Mouse (Mus musculus): ENCODE measurements around the gene Mvb12a. TPM values are rescaled to one million over a fixed set of nuclear protein-coding genes. Genes with fewer than 3 reads are reported as not detected.

Gene Mvb12a
- total RNA-seq, 2 experiments from 2014 or later, result 2.1 to 9.6 TPM

DNA sequence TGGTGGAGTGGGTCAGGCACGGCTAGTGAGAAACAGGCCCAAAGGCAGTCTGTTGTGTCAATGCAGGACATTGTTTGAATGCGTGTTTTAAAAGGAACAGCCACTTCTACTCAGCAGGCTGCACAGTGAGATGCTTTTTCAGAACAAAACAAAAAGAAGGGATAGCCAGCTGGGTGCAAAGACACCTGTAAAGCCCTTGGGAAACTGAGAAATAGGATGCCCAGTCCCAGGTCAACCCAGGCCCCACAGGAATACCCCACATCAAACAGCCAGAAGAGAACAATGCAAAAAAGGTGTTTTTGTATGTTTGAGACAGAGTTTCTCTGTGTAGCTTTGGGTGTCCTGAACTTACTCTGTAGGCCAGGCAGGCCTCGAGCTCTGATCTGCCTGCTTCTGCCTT is 46.0 kb downstream of the Mvb12a start:
- ATAC-seq (replicated peaks; ENCODE audit: low FRiP score, poor library complexity, severe bottlenecking), result no peak

DNA sequence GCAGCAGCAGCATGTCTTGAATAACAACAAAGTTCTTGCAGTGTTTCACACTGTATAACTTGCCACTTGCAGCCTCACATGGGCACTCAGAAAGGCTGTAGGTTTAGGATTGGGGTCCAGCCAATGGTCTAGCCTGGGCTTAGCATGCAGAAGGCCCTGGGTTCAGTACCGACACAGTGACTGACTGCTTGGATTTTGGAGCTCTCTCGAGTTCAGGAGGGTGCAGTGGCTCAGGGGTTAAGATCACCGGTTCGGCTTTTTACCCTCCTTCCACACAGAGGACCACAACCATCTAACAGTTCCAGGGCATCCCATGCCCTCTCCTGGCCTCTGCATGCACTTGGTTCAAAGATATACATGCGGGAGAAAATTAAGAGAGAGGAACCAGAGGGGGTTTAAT is 48.3 kb downstream of the Mvb12a start:
- no peak for ATAC-seq (replicated peaks; ENCODE audit: low FRiP score, poor library complexity, severe bottlenecking)

DNA sequence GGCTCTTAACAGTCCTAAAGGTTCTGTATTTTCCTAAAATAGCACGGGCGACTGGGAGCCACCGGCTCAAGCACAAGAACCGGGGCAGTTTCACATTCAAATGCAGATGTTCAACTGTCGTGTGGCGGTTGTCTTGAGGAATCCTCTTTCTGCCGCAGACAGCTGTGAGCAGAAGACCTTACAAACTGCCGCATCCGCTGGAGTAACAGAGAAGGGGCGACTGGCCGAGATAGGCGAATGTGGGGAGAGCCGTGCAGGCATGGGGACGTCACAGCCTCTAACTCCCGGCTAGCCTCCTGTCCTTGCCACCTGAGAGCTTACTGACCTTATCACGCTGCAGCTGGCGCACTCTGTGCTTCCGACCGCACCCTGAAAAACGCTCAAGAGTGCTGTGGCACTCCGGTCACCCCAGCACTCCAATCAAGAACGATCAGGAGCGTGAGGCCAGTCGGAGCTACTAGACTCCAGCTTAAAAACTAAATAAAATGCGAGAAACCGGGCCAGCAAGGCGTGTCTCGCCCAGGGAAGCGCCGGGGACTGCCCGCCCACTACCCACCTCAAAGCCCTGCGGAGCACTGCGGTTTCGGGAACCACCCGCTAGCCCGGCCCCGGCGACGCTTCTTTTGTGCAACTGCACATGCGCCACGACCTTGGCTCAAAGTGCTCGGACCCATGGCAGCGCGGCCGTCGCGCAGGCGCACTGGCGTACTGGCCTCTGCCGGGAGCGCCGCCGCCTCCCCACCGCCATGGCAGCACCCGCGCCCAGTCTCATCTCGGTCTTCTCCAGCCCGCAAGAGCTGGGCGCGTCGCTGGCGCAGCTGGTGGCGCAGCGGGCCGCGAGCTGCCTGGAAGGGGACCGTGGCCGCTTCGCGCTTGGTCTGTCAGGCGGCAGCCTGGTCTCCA is 49.0 kb downstream of the Mvb12a start, which contains the start of gene Pgls:
Gene Pgls, plus strand, starts transcription at position 706 of the 903 bp plus-strand sequence.
- peak; percentile 87 for ATAC-seq (replicated peaks; ENCODE audit: low FRiP score, poor library complexity, severe bottlenecking)

DNA sequence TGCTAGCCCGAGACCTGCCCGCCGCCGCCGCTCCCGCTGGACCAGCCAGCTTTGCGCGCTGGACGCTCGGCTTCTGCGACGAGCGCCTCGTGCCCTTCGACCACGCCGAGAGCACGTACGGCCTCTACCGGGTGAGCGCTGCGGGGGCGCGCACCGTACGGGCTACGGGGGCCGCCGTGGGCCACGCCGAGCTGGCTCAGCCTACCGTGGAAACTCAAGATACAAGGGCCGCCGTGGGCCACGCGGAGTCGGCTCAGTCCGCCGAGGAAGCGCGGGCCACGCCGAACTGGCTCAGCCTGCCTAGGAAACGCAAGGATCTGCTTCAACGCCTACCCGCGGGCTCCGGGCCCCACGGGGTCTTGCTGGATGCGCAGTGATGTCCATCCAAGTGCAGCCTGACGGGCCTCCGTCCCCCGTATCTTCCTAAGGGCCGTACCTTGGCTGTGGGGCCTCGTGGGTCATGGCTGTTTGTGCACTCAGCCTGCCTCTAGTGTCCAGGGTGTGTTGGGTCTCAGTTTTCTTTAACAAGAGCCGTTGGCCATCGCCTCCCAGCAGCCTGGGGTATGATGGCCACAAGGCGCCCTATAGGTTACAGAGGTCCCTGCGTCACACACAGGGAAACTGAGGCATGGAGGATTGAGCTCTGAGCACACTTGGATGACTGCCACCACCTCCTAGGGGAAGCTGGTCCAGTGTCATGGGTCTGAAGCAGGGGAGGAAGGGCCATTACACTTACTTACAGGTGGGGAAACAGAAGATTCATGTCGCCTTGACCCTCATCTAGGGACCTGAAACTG is 49.9 kb downstream of the Mvb12a start:
- no peak for ATAC-seq (replicated peaks; ENCODE audit: low FRiP score, poor library complexity, severe bottlenecking)

DNA sequence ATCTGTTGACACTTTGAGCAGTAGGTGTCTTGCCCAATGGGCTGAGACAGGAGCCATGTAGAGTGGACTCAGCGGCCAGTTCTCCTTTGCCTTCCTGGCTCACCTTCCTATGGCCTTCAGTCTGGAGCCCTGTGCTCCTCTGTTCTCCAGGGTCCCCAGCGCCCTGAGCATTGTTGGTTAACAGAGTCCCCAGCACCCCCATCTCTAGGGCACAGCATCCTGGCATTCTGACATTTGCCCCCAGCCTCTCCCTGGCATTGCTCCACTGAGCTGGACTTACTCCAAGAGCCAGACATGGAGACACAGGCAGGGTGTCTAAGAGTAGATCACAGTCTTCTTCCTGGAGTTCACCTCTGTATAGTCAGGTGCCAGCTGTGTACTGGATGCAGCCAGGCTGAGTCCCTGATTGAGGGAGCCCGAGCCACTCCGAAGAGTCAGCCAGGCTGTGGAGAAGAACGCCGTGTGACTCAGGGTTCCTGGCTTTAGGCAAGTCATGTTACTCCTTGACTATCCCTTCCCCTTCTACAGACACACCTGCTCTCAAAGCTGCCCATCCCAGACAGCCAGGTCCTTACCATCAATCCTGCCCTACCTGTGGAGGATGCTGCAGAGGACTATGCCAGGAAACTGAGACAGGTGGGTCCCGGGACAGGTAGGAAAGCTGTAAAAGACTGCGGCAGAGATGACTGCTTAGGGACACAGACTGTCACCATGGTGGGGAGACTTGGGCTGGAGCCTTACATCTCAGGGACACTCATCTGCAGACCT is 51.0 kb downstream of the Mvb12a start:
- no peak for ATAC-seq (replicated peaks; ENCODE audit: low FRiP score, poor library complexity, severe bottlenecking)

DNA sequence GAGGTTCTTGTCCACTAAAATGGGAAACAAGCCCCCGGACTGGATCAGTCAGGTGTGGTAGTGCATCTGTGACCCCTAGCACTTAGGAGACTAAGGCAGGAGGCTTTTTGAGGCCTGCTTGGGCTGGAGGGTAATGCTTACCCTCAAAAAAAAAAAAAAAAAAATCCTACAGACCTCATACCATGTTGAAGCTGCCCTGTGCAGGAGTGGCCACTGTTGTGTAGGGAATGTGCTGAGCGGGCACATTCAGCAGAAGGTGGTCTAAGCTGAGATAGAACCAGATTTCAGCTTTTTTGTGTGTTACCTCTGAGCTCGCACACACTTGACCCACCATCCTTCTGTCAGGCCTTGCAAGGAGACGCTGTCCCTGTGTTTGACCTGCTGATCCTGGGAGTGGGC is 51.6 kb downstream of the Mvb12a start:
- ATAC-seq (replicated peaks; ENCODE audit: low FRiP score, poor library complexity, severe bottlenecking), result no peak

DNA sequence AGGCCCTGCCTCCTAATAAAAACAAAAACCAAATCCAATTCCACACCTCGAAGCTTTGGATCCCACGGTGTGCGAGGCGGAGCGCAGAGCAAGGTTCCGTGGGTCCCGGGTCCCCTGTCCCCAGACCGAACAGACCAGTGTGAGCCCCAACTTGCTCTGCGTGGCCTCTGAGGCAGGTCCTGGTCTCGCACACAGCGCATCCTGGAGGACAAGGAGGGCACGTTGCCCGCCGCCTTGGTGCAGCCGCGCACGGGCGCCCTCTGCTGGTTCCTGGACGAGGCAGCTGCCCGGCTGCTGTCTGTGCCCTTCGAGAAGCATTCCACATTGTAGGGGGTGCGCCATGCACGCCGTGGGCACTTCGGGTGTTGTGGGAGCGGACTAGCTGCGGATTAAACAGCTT is 53.1 kb downstream of the Mvb12a start:
- peak; percentile 69 for ATAC-seq (replicated peaks; ENCODE audit: low FRiP score, poor library complexity, severe bottlenecking)

DNA sequence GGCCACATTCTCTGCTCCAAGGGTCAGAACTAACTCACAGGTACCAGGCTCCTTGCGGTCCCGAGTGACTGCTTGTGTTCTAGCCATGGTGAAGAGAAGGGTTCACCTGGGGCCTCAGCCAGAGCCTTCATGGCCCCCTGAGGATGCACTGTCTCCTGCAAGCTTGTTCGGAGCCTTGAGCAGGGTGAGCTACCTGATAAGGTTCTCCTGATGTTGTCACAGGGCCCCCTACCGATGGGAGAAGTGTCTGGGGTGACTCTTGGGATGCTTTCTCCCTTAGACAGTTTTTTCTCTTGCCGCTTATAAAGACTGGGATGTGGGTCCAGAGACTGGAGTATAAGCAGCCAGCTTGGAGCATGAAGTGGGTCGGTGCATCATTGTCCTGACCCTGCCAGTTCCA is 53.7 kb downstream of the Mvb12a start:
- no peak for ATAC-seq (replicated peaks; ENCODE audit: low FRiP score, poor library complexity, severe bottlenecking)

DNA sequence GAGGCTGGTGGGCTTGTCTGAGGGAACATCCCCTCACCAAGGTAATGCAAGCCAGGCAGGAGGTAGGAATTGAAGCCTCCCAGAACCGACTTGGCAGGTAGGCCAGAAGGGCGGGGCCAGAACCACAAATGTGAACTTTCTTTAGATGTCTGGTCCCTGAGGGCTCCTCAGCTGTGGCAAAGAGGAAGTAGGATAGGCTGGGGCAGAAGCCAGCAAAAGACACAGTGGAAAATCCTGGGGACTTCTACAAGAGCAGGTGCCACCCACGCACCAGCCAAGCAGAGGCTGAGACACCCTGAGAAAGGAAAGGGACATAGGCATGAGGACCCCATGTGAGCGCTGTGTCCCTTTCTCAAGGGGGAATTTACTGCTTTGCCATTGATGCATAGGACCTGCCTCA is 54.1 kb downstream of the Mvb12a start:
- ATAC-seq (replicated peaks; ENCODE audit: low FRiP score, poor library complexity, severe bottlenecking), result no peak

DNA sequence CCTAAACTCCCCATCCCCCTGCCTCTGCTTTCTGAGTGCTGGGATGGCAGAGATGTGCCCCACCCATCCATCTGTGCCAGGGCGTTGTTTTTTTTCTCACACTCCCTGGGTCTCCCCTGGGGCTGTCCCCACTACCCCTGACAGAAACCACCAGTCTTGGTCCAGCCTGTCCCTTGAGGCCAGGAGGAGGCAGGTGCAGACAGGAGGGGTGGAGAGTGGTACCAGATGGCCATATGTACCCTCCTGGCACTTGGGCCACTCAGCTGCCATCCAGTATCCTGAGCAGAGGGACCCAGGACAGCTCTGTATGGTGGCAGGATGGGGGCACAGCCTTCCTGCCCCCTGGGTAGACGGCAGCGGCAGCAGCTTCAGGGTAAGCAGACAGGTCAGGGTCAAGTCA is 54.7 kb downstream of the Mvb12a start, which contains the start of gene Fam129c:
Gene Fam129c, plus strand, starts transcription at position 198 of the 400 bp plus-strand sequence.
- ATAC-seq (replicated peaks; ENCODE audit: low FRiP score, poor library complexity, severe bottlenecking), result no peak

Other genes with a start within 250 kb of the Mvb12a start
- gene Use1, start 176.1 kb upstream of the Mvb12a start, total RNA-seq (2015; ENCODE audit: low replicate concordance), result 46.1 and 99.8 TPM in 2 replicates
- 48.1 and 59.2 TPM in 2 replicates for gene Use1, start 176.1 kb upstream of the Mvb12a start, total RNA-seq (2017; ENCODE audit: low replicate concordance)
- gene Ocel1, start 171.6 kb upstream of the Mvb12a start, total RNA-seq (2015; ENCODE audit: low replicate concordance), result 1.7 and 13.7 TPM in 2 replicates
- gene Ocel1, start 171.6 kb upstream of the Mvb12a start, total RNA-seq (2017; ENCODE audit: low replicate concordance), result 10.4 and 10.7 TPM in 2 replicates
- gene Nr2f6, start 161.0 kb upstream of the Mvb12a start, total RNA-seq (2015; ENCODE audit: low replicate concordance), result not detected in 2 replicates
- 1.4 and 6.7 TPM in 2 replicates for gene Nr2f6, start 161.0 kb upstream of the Mvb12a start, total RNA-seq (2017; ENCODE audit: low replicate concordance)
- not detected in 2 replicates for gene Ushbp1, start 147.1 kb upstream of the Mvb12a start, total RNA-seq (2015; ENCODE audit: low replicate concordance)
- 0.64 TPM in 1 of 2 replicates, not detected in the other for gene Ushbp1, start 147.1 kb upstream of the Mvb12a start, total RNA-seq (2017; ENCODE audit: low replicate concordance)
- gene Babam1, start 146.1 kb upstream of the Mvb12a start, total RNA-seq (2015; ENCODE audit: low replicate concordance), result 35.0 and 51.6 TPM in 2 replicates
- 22.3 and 44.8 TPM in 2 replicates for gene Babam1, start 146.1 kb upstream of the Mvb12a start, total RNA-seq (2017; ENCODE audit: low replicate concordance)
- gene Ankle1, start 136.9 kb upstream of the Mvb12a start, total RNA-seq (2015; ENCODE audit: low replicate concordance), result 208 and 222 TPM in 2 replicates
- gene Ankle1, start 136.9 kb upstream of the Mvb12a start, total RNA-seq (2017; ENCODE audit: low replicate concordance), result 343 and 473 TPM in 2 replicates
- 1.3 and 1.4 TPM in 2 replicates for gene Abhd8, start 79.3 kb upstream of the Mvb12a start, total RNA-seq (2015; ENCODE audit: low replicate concordance)
- gene Abhd8, start 79.3 kb upstream of the Mvb12a start, total RNA-seq (2017; ENCODE audit: low replicate concordance), result 3.0 and 4.5 TPM in 2 replicates
- gene Mrpl34, start 78.0 kb upstream of the Mvb12a start, total RNA-seq (2015; ENCODE audit: low replicate concordance), result 23.1 and 38.2 TPM in 2 replicates
- 14.1 and 17.5 TPM in 2 replicates for gene Mrpl34, start 78.0 kb upstream of the Mvb12a start, total RNA-seq (2017; ENCODE audit: low replicate concordance)
- gene Dda1, start 73.7 kb upstream of the Mvb12a start, total RNA-seq (2015; ENCODE audit: low replicate concordance), result 23.9 and 35.7 TPM in 2 replicates
- 17.8 and 18.1 TPM in 2 replicates for gene Dda1, start 73.7 kb upstream of the Mvb12a start, total RNA-seq (2017; ENCODE audit: low replicate concordance)
- gene Ano8, start 57.0 kb upstream of the Mvb12a start, total RNA-seq (2015; ENCODE audit: low replicate concordance), result not detected in 2 replicates
- 0.13 TPM in 1 of 2 replicates, not detected in the other for gene Ano8, start 57.0 kb upstream of the Mvb12a start, total RNA-seq (2017; ENCODE audit: low replicate concordance)
- 2.1 and 4.0 TPM in 2 replicates for gene Gtpbp3, start 54.8 kb upstream of the Mvb12a start, total RNA-seq (2015; ENCODE audit: low replicate concordance)
- gene Gtpbp3, start 54.8 kb upstream of the Mvb12a start, total RNA-seq (2017; ENCODE audit: low replicate concordance), result 0.83 and 4.0 TPM in 2 replicates
- not detected in 2 replicates for gene Plvap, start 31.2 kb upstream of the Mvb12a start, total RNA-seq (2015; ENCODE audit: low replicate concordance)
- gene Plvap, start 31.2 kb upstream of the Mvb12a start, total RNA-seq (2017; ENCODE audit: low replicate concordance), result not detected in 2 replicates
- not detected in 2 replicates for gene Ccdc194, start 17.2 kb upstream of the Mvb12a start, total RNA-seq (2015; ENCODE audit: low replicate concordance)
- not detected in 2 replicates for gene Ccdc194, start 17.2 kb upstream of the Mvb12a start, total RNA-seq (2017; ENCODE audit: low replicate concordance)
- gene Bst2, start 5.5 kb upstream of the Mvb12a start, total RNA-seq (2015; ENCODE audit: low replicate concordance), result 7.6 TPM in 1 of 2 replicates, not detected in the other
- gene Bst2, start 5.5 kb upstream of the Mvb12a start, total RNA-seq (2017; ENCODE audit: low replicate concordance), result 15.1 and 28.2 TPM in 2 replicates
- gene Tmem221, start 15.9 kb downstream of the Mvb12a start, total RNA-seq (2015; ENCODE audit: low replicate concordance), result not detected in 2 replicates
- not detected in 2 replicates for gene Tmem221, start 15.9 kb downstream of the Mvb12a start, total RNA-seq (2017; ENCODE audit: low replicate concordance)
- gene Nxnl1, start 23.7 kb downstream of the Mvb12a start, total RNA-seq (2015; ENCODE audit: low replicate concordance), result not detected in 2 replicates
- not detected in 2 replicates for gene Nxnl1, start 23.7 kb downstream of the Mvb12a start, total RNA-seq (2017; ENCODE audit: low replicate concordance)
- gene Slc27a1, start 26.0 kb downstream of the Mvb12a start, total RNA-seq (2015; ENCODE audit: low replicate concordance), result 1.1 and 1.7 TPM in 2 replicates
- not detected in 2 replicates for gene Slc27a1, start 26.0 kb downstream of the Mvb12a start, total RNA-seq (2017; ENCODE audit: low replicate concordance)
- 31.4 and 36.9 TPM in 2 replicates for gene Pgls, start 49.3 kb downstream of the Mvb12a start, total RNA-seq (2015; ENCODE audit: low replicate concordance)
- 14.8 and 31.8 TPM in 2 replicates for gene Pgls, start 49.3 kb downstream of the Mvb12a start, total RNA-seq (2017; ENCODE audit: low replicate concordance)
- 54.1 and 135 TPM in 2 replicates for gene Fam129c, start 54.7 kb downstream of the Mvb12a start, total RNA-seq (2015; ENCODE audit: low replicate concordance)
- gene Fam129c, start 54.7 kb downstream of the Mvb12a start, total RNA-seq (2017; ENCODE audit: low replicate concordance), result 7.4 and 32.9 TPM in 2 replicates
- gene Colgalt1, start 68.1 kb downstream of the Mvb12a start, total RNA-seq (2015; ENCODE audit: low replicate concordance), result 5.9 and 19.5 TPM in 2 replicates
- gene Colgalt1, start 68.1 kb downstream of the Mvb12a start, total RNA-seq (2017; ENCODE audit: low replicate concordance), result 9.2 and 11.0 TPM in 2 replicates
- gene Unc13a, start 128.8 kb downstream of the Mvb12a start, total RNA-seq (2015; ENCODE audit: low replicate concordance), result not detected in 2 replicates
- not detected in 2 replicates for gene Unc13a, start 128.8 kb downstream of the Mvb12a start, total RNA-seq (2017; ENCODE audit: low replicate concordance)
- 2.1 and 5.4 TPM in 2 replicates for gene Jak3, start 133.4 kb downstream of the Mvb12a start, total RNA-seq (2015; ENCODE audit: low replicate concordance)
- 0.68 and 0.90 TPM in 2 replicates for gene Jak3, start 133.4 kb downstream of the Mvb12a start, total RNA-seq (2017; ENCODE audit: low replicate concordance)
- gene Insl3, start 146.3 kb downstream of the Mvb12a start, total RNA-seq (2015; ENCODE audit: low replicate concordance), result 3.6 TPM in 1 of 2 replicates, not detected in the other
- not detected in 2 replicates for gene Insl3, start 146.3 kb downstream of the Mvb12a start, total RNA-seq (2017; ENCODE audit: low replicate concordance)
- gene B3gnt3, start 158.9 kb downstream of the Mvb12a start, total RNA-seq (2015; ENCODE audit: low replicate concordance), result 12.2 and 12.3 TPM in 2 replicates
- 10.9 and 14.4 TPM in 2 replicates for gene B3gnt3, start 158.9 kb downstream of the Mvb12a start, total RNA-seq (2017; ENCODE audit: low replicate concordance)
- gene Fcho1, start 182.8 kb downstream of the Mvb12a start, total RNA-seq (2015; ENCODE audit: low replicate concordance), result 152 and 165 TPM in 2 replicates
- 245 and 276 TPM in 2 replicates for gene Fcho1, start 182.8 kb downstream of the Mvb12a start, total RNA-seq (2017; ENCODE audit: low replicate concordance)